8 mouse cellular contexts compared by ENCODE assay signal in genomic region chr1:135583081-135583677, GRCm38 (mm10). TPM values are rescaled to one million over a fixed set of nuclear protein-coding genes. Genes with fewer than 3 reads are reported as not detected.
A peak's percentile ranks its signal among the peaks of the same experiment; 100 is the strongest.
DNase-seq lines count a peak whose midpoint lies in the region; ATAC-seq and TF ChIP-seq lines count a peak whose summit lies in the region.

No protein-coding gene starts in this region.

- peak overlapping the region; percentile 81 for H3K4me3 ChIP-seq in E14TG2a.4 (replicated peaks; ENCODE audit: low read length)
- H3K4me3 ChIP-seq in hindbrain, embryonic 15.5 days, result peak overlapping the region; percentile 54
- H3K4me3 ChIP-seq in limb, embryonic 11.5 days (ENCODE audit: low read depth, low read length), result peak overlapping the region; percentile 60
- peak overlapping the region; percentile 80 for H3K4me3 ChIP-seq in neural tube, embryonic 13.5 days

- ATAC-seq in hindbrain, embryonic 15.5 days (ENCODE audit: low FRiP score, low read depth), result peak; percentile 68
- ATAC-seq in limb, embryonic 11.5 days (ENCODE audit: insufficient number of reproducible peaks, low FRiP score, low TSS enrichment, low read depth), result peak; percentile 19; the same call in 1 of the 2 replicates
- ATAC-seq in neural tube, embryonic 13.5 days (ENCODE audit: low read depth), result peak; percentile 56

- H3K9ac ChIP-seq in hindbrain, embryonic 15.5 days, result peak overlapping the region; percentile 94
- H3K9ac ChIP-seq in limb, embryonic 11.5 days (ENCODE audit: low read length), result peak overlapping the region; percentile 62
- H3K9ac ChIP-seq in neural tube, embryonic 13.5 days, result peak overlapping the region; percentile 95

- H3K4me1 ChIP-seq in E14TG2a.4 (replicated peaks; ENCODE audit: low read depth, low read length), result peaks cover 85% of the 10 kb centered on the region
- peaks cover 68% of the 10 kb centered on the region for H3K4me1 ChIP-seq in hindbrain, embryonic 15.5 days (replicated peaks)
- H3K4me1 ChIP-seq in limb, embryonic 11.5 days (ENCODE audit: control insufficient read depth, insufficient read depth, low read length), result peaks cover 69% of the 10 kb centered on the region
- peaks cover 82% of the 10 kb centered on the region for H3K4me1 ChIP-seq in neural tube, embryonic 13.5 days (replicated peaks)

- peak overlapping the region; percentile 85 for H3K4me2 ChIP-seq in hindbrain, embryonic 15.5 days
- H3K4me2 ChIP-seq in limb, embryonic 11.5 days (ENCODE audit: low read depth, severe bottlenecking), result peak overlapping the region; percentile 96
- peak overlapping the region; percentile 93 for H3K4me2 ChIP-seq in neural tube, embryonic 13.5 days

- H3K27ac ChIP-seq in hindbrain, embryonic 15.5 days (replicated peaks), result peak overlapping the region; percentile 86
- peak overlapping the region; percentile 80 for H3K27ac ChIP-seq in limb, embryonic 11.5 days (replicated peaks; ENCODE audit: low read depth, low read length)
- peak overlapping the region; percentile 96 for H3K27ac ChIP-seq in neural tube, embryonic 13.5 days (replicated peaks)

- TF ChIP-seq CTCF in E14TG2a.4 (conservative IDR thresholded peaks at IDR 0.05; ENCODE audit: low read length), result no peak

- peak; percentile 78 for DNase-seq in cerebellum, postnatal 14 days
- peak; percentile 39 to 56 for DNase-seq in frontal cortex, postnatal 25 days (ENCODE audit: low spot score in 2 of 2)
- DNase-seq in limb, embryonic 11.5 days (ENCODE audit: low spot score), result peak; percentile 84
- no peak for DNase-seq in adrenal gland, adult 2 months
- no peak for DNase-seq in T-cell, adult 2 months (ENCODE audit: low spot score)

- H3K36me3 ChIP-seq in E14TG2a.4 (ENCODE audit: insufficient read depth, low read length), result no peaks in the 10 kb centered on the region
- no peaks in the 10 kb centered on the region for H3K36me3 ChIP-seq in hindbrain, embryonic 15.5 days
- no peaks in the 10 kb centered on the region for H3K36me3 ChIP-seq in limb, embryonic 11.5 days (ENCODE audit: control insufficient read depth, insufficient read depth, low read length)
- no peaks in the 10 kb centered on the region for H3K36me3 ChIP-seq in neural tube, embryonic 13.5 days

- peaks cover 61% of the 10 kb centered on the region for H3K27me3 ChIP-seq in E14TG2a.4 (ENCODE audit: insufficient read depth, low read length)
- no peaks in the 10 kb centered on the region for H3K27me3 ChIP-seq in hindbrain, embryonic 15.5 days
- no peaks in the 10 kb centered on the region for H3K27me3 ChIP-seq in limb, embryonic 11.5 days (ENCODE audit: control insufficient read depth, insufficient read depth, low read length)
- H3K27me3 ChIP-seq in neural tube, embryonic 13.5 days, result no peaks in the 10 kb centered on the region

- H3K9me3 ChIP-seq in E14TG2a.4 (ENCODE audit: low read length), result no peaks in the 10 kb centered on the region
- H3K9me3 ChIP-seq in hindbrain, embryonic 15.5 days, result no peaks in the 10 kb centered on the region
- no peaks in the 10 kb centered on the region for H3K9me3 ChIP-seq in limb, embryonic 11.5 days (ENCODE audit: control insufficient read depth, low read length)
- H3K9me3 ChIP-seq in neural tube, embryonic 13.5 days, result no peaks in the 10 kb centered on the region

- WGBS in hindbrain, embryonic 15.5 days, result 2% methylated on average over 15 of the region's 15 CpGs
- WGBS in limb, embryonic 11.5 days, result 2% methylated on average over 15 of the region's 15 CpGs
- 6% methylated on average over 15 of the region's 15 CpGs for WGBS in neural tube, embryonic 13.5 days

RNA-seq across cellular contexts. Expression of gene Nav1, which starts 23.9 kb away (rescaled TPM):
- 47.8 and 51.3 TPM in 2 replicates for polyA plus RNA-seq in hindbrain, embryonic 15.5 days (2015; fragmentation: Nextera tagmentation; extraction: Ambion mirVana)
- 16.4 and 16.7 TPM in 2 replicates for polyA plus RNA-seq in limb, embryonic 11.5 days (2014; fragmentation: Nextera tagmentation; extraction: Ambion mirVana)
- polyA plus RNA-seq in neural tube, embryonic 13.5 days (2015; fragmentation: Nextera tagmentation; extraction: Ambion mirVana), result 34.9 and 38.6 TPM in 2 replicates
- total RNA-seq in adrenal gland, adult 2 months (2021), result 10 to 100 TPM; 13.0 to 17.2 TPM
- polyA plus RNA-seq in adrenal gland, adult 2 months (2012; rRNA removed), result 6.1 and 7.2 TPM in 2 replicates

Comparison
In these comparisons a context has a peak if more than half of its experiments do, and no peak if none do; other contexts are left out.
1. DNase-seq: peak in cerebellum, postnatal 14 days (2 of 2), frontal cortex, postnatal 25 days (2 of 2) and limb, embryonic 11.5 days (single experiment); none in adrenal gland, adult 2 months (single experiment) and T-cell, adult 2 months (single experiment).
2. Peak in every context shown above with its lines, with median percentiles within 50 percentile points of each other: H3K4me3 ChIP-seq, ATAC-seq, H3K27ac ChIP-seq, H3K4me2 ChIP-seq and H3K9ac ChIP-seq.